Comparison of ENCODE assay signal across 9 mouse cellular contexts in genomic region chr15:78050682-78051081, GRCm38 (mm10).
"Had no signal": no experiment of that assay in that cellular context is flagged by ENCODE, and none has a peak within 500 bp of the region (broad histone marks: within the 10 kb centered on the region; RNA-seq: fewer than 3 reads in every experiment).

No protein-coding gene starts in this region.

- DNase-seq: kidney, adult 11 months; kidney, postnatal 10 days; kidney, postnatal 4 days; liver; liver, embryonic 13.5 days; liver, postnatal 0 days; lung, postnatal 14 days; right cerebral cortex, postnatal 25 days; thymus, postnatal 36 days had no signal
